Mouse (Mus musculus): ENCODE data around the gene Pkp2. TPM values are rescaled to one million over a fixed set of nuclear protein-coding genes. Genes with fewer than 3 reads are reported as not detected.

The Pkp2 gene
- total and polyA plus RNA-seq, 2 experiments from 2014 or later = 107 to 172 TPM

DNA sequence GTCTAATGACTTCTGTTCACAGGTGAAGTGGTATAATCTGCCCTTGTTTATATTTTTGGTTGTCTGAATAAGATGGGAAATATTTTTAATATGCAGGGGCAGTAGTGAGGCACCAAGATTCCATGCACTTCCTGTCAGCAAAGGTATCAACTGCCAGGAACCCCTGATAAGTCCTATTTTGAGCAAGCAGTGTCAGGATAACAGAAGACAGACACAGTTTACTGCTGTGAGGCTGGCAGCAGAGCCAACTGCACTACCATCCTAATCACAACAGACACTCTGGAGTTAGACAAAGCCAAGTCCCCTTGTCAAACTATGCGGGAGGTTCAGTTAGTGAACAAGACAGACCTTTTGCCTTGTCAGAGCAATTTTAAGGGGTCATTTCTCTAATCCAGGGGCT lies 43.6 kb downstream of the Pkp2 start:
- DNase-seq (ENCODE audit: low spot score) = peak; percentile 95
- peak; percentile 93 for ATAC-seq (ENCODE audit: insufficient read depth, low read depth)

DNA sequence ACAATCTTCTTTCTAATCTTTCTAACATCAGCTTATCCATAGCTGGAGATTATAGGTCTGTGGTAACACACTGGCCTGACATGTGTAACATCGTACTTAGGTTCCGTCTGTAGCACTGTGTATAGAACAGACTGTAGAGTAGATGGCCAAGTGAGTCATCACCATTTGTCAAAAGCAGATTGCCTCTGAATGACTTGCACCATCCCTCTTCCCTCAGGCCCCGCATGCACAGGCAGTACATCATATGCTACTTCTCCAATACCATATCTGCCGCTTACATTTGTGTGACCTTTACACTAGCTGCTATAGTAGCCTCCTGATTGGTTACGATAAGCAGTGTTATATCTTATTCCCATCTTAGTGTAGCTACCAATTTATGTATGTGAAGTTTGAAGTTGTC lies 47.8 kb downstream of the Pkp2 start:
- H3K4me2 ChIP-seq (ENCODE audit: low read depth, low read length) = no peak overlapping the region
- H3K27ac ChIP-seq (ENCODE audit: low read depth) = no peak overlapping the region
- H3K36me3 ChIP-seq (replicated peaks; ENCODE audit: control insufficient read depth, insufficient read depth, low read length) = peaks cover 55% of the 10 kb centered on the region
- DNase-seq (ENCODE audit: low spot score) = no peak
- H3K27me3 ChIP-seq (ENCODE audit: control insufficient read depth, insufficient read depth, low read length) = no peaks in the 10 kb centered on the region
- no peak overlapping the region for H3K4me3 ChIP-seq (ENCODE audit: low read depth, low read length)
- H3K9me3 ChIP-seq (replicated peaks; ENCODE audit: control insufficient read depth, low read length) = no peaks in the 10 kb centered on the region
- TF ChIP-seq CTCF (IDR thresholded peaks at IDR 0.05; ENCODE audit: low read depth) (no peak), EP300 (IDR thresholded peaks at IDR 0.05; ENCODE audit: low read depth) (no peak)
- ATAC-seq (ENCODE audit: insufficient read depth, low read depth) = no peak
- WGBS = 81% methylated on average over 5 of the region's 5 CpGs
- H3K9ac ChIP-seq (replicated peaks; ENCODE audit: low read depth, low read length) = no peak overlapping the region
- H3K4me1 ChIP-seq (ENCODE audit: control insufficient read depth, insufficient read depth) = peaks cover 26% of the 10 kb centered on the region

More for the DNA sequence above, 43.6 kb downstream of the Pkp2 start:
- no peaks in the 10 kb centered on the region for H3K27me3 ChIP-seq (ENCODE audit: control insufficient read depth, insufficient read depth, low read length)
- H3K27ac ChIP-seq (ENCODE audit: low read depth) = peak overlapping the region; percentile 93
- H3K4me3 ChIP-seq (ENCODE audit: low read depth, low read length) = no peak overlapping the region
- TF ChIP-seq CTCF (IDR thresholded peaks at IDR 0.05; ENCODE audit: low read depth) (no peak; the same call in 1 of the 2 replicates), EP300 (IDR thresholded peaks at IDR 0.05; ENCODE audit: low read depth) (peak; percentile 98)
- WGBS = 22% methylated on average over 1 of the region's 1 CpGs
- 0 out of 2 replicates have a peak overlapping the region, but pooled peaks have one; percentile 10 for H3K4me2 ChIP-seq (ENCODE audit: low read depth, low read length)
- H3K36me3 ChIP-seq (replicated peaks; ENCODE audit: control insufficient read depth, insufficient read depth, low read length) = peaks cover 29% of the 10 kb centered on the region
- H3K9ac ChIP-seq (replicated peaks; ENCODE audit: low read depth, low read length) = no peak overlapping the region
- peaks cover 41% of the 10 kb centered on the region for H3K4me1 ChIP-seq (ENCODE audit: control insufficient read depth, insufficient read depth)
- no peaks in the 10 kb centered on the region for H3K9me3 ChIP-seq (replicated peaks; ENCODE audit: control insufficient read depth, low read length)

DNA sequence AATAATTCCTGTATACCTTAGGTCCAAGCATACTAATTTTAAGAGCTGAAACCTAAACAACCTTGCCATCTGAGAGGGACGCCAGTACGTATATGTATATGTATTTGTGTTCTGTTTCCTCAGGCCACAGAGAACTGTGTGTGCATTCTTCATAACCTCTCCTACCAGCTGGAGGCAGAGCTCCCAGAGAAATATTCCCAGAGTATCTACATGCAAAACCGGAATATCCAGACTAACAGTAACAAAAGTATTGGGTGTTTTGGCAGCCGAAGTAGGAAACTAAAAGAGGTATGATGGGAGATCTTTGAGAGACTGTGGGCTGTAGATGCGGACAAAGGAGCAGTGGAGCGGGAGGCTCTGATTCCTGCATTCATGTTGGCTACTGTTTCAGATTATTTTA lies 48.4 kb downstream of the Pkp2 start:
- peaks cover 22% of the 10 kb centered on the region for H3K4me1 ChIP-seq (ENCODE audit: control insufficient read depth, insufficient read depth)
- peak overlapping the region; percentile 35 for H3K27ac ChIP-seq (ENCODE audit: low read depth)
- DNase-seq (ENCODE audit: low spot score) (no peak), ATAC-seq (ENCODE audit: insufficient read depth, low read depth) (no peak)
- no peak overlapping the region for H3K4me3 ChIP-seq (ENCODE audit: low read depth, low read length)
- no peak overlapping the region for H3K9ac ChIP-seq (replicated peaks; ENCODE audit: low read depth, low read length)
- TF ChIP-seq EP300 (IDR thresholded peaks at IDR 0.05; ENCODE audit: low read depth) = no peak
- no peak for TF ChIP-seq CTCF (IDR thresholded peaks at IDR 0.05; ENCODE audit: low read depth)
- WGBS = 81% methylated on average over 6 of the region's 6 CpGs
- H3K36me3 ChIP-seq (replicated peaks; ENCODE audit: control insufficient read depth, insufficient read depth, low read length) = peaks cover 57% of the 10 kb centered on the region
- H3K27me3 ChIP-seq (ENCODE audit: control insufficient read depth, insufficient read depth, low read length) = no peaks in the 10 kb centered on the region
- H3K9me3 ChIP-seq (replicated peaks; ENCODE audit: control insufficient read depth, low read length) = no peaks in the 10 kb centered on the region
- H3K4me2 ChIP-seq (ENCODE audit: low read depth, low read length) = no peak overlapping the region

DNA sequence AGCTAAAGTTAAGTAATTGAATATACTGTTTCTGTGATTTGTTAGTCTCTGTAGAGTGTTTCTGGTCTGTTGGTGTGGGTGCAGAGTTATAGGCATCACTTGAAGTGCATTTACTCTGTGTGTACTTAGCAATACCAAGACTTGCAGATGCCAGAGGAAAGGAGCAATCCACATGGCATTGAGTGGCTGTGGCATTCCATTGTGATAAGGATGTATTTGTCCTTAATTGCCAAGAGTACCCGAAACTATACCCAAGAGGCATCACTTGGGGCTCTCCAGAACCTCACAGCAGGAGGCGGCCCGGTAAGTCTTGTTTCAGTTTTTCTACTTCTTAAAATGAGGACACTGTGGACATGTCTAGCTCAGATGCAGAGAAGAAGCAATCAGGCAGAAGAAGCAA lies 49.3 kb downstream of the Pkp2 start:
- Histone ChIP-seq H3K4me3 (ENCODE audit: low read depth, low read length) (no peak overlapping the region), H3K4me2 (ENCODE audit: low read depth, low read length) (no peak overlapping the region), H3K27ac (ENCODE audit: low read depth) (peak overlapping the region; percentile 34; the same call in 1 of the 2 replicates), H3K27me3 (ENCODE audit: control insufficient read depth, insufficient read depth, low read length) (no peaks in the 10 kb centered on the region), H3K9ac (replicated peaks; ENCODE audit: low read depth, low read length) (no peak overlapping the region), H3K9me3 (replicated peaks; ENCODE audit: control insufficient read depth, low read length) (no peaks in the 10 kb centered on the region), H3K36me3 (replicated peaks; ENCODE audit: control insufficient read depth, insufficient read depth, low read length) (peaks cover 62% of the 10 kb centered on the region), H3K4me1 (ENCODE audit: control insufficient read depth, insufficient read depth) (peaks cover 15% of the 10 kb centered on the region)
- ATAC-seq (ENCODE audit: insufficient read depth, low read depth) = no peak
- DNase-seq (ENCODE audit: low spot score) = no peak
- 46% methylated on average over 3 of the region's 3 CpGs for WGBS
- TF ChIP-seq EP300 (IDR thresholded peaks at IDR 0.05; ENCODE audit: low read depth) = no peak
- no peak for TF ChIP-seq CTCF (IDR thresholded peaks at IDR 0.05; ENCODE audit: low read depth)

DNA sequence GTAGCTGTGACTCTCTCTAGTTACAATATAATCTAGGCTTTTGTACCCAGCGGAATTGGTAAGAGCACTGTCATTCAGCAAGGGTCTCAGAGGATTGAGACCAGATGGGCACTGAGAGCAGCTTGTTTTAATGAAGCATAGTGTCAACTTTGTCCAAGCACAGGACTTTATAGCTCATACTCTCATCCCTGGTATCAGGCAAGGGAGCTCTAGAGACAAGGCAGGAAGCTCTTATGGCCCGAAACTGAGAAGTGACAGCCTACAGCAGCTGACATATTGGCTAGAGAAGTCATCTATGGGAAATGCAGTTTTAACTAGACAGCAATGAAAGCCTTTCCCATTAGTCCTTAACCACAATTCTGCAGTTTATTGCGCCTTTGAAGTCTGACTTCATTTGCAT lies 59.9 kb downstream of the Pkp2 start:
- Histone ChIP-seq H3K27ac (ENCODE audit: low read depth) (no peak overlapping the region), H3K4me3 (ENCODE audit: low read depth, low read length) (no peak overlapping the region), H3K9me3 (replicated peaks; ENCODE audit: control insufficient read depth, low read length) (no peaks in the 10 kb centered on the region), H3K9ac (replicated peaks; ENCODE audit: low read depth, low read length) (no peak overlapping the region), H3K4me2 (ENCODE audit: low read depth, low read length) (no peak overlapping the region), H3K4me1 (ENCODE audit: control insufficient read depth, insufficient read depth) (no peaks in the 10 kb centered on the region), H3K36me3 (replicated peaks; ENCODE audit: control insufficient read depth, insufficient read depth, low read length) (peaks cover 55% of the 10 kb centered on the region), H3K27me3 (ENCODE audit: control insufficient read depth, insufficient read depth, low read length) (no peaks in the 10 kb centered on the region)
- DNase-seq (ENCODE audit: low spot score) (no peak), ATAC-seq (ENCODE audit: insufficient read depth, low read depth) (no peak)
- TF ChIP-seq EP300 (IDR thresholded peaks at IDR 0.05; ENCODE audit: low read depth) (no peak), CTCF (IDR thresholded peaks at IDR 0.05; ENCODE audit: low read depth) (no peak)
- WGBS = 71% methylated on average over 3 of the region's 3 CpGs

DNA sequence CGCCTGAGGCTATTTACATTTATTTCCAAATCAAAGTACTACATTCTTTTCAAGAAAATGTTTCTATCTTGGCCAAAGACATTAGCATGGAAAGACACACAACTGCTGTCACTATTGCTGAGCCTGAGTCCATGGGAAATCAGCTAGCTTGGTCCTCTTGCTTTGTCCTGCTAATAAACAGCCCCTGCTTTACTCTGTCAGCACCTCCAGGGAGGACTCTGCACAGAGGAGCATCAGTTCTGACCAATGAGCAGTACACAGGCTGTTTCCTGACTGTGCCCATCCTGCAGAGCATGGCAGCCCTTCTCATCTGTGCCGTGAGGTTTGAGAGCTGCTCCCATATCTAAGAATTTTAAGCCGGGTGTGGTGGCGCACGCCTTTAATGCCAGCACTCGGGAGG lies 60.6 kb downstream of the Pkp2 start:
- WGBS = 79% methylated on average over 6 of the region's 6 CpGs
- Histone ChIP-seq H3K4me3 (ENCODE audit: low read depth, low read length) (no peak overlapping the region), H3K36me3 (replicated peaks; ENCODE audit: control insufficient read depth, insufficient read depth, low read length) (peaks cover 47% of the 10 kb centered on the region), H3K27me3 (ENCODE audit: control insufficient read depth, insufficient read depth, low read length) (no peaks in the 10 kb centered on the region), H3K4me1 (ENCODE audit: control insufficient read depth, insufficient read depth) (peaks cover 6% of the 10 kb centered on the region; the same call in 1 of the 2 replicates), H3K4me2 (ENCODE audit: low read depth, low read length) (no peak overlapping the region), H3K9ac (replicated peaks; ENCODE audit: low read depth, low read length) (no peak overlapping the region), H3K27ac (ENCODE audit: low read depth) (no peak overlapping the region), H3K9me3 (replicated peaks; ENCODE audit: control insufficient read depth, low read length) (no peaks in the 10 kb centered on the region)
- ATAC-seq (ENCODE audit: insufficient read depth, low read depth) (no peak), DNase-seq (ENCODE audit: low spot score) (no peak)
- no peak for TF ChIP-seq CTCF (IDR thresholded peaks at IDR 0.05; ENCODE audit: low read depth)
- TF ChIP-seq EP300 (IDR thresholded peaks at IDR 0.05; ENCODE audit: low read depth) = no peak
